14 mouse cellular contexts compared by ENCODE assay signal in the genomic region with DNA sequence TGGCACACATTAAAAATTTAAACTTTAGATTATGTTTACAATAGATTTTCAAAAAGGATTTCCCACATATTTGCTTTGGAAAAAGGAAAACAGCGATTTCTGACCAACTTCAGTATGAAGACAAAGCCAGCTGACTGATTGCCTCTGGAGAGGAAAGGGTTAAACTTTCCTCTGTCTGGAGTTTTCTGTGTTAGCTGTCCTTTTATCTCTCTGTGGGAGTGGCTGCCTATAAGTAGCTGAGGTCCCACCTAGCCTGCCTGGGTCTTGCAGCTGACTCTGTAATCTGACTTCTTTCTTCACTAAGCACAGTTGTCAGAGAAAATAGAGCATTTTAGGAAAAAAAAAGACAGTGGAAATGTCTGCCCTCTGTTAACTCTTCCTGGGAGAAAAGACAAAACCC. TPM values are rescaled to one million over a fixed set of nuclear protein-coding genes. Genes with fewer than 3 reads are reported as not detected.
DNase-seq lines count a peak whose midpoint lies in the region; ATAC-seq and TF ChIP-seq lines count a peak whose summit lies in the region.
"Had no signal": no experiment of that assay in that cellular context is flagged by ENCODE, and none has a peak within 500 bp of the region (broad histone marks: within the 10 kb centered on the region; RNA-seq: fewer than 3 reads in every experiment).

No protein-coding gene starts in this region.

- intact Hi-C loops in left cerebral cortex, postnatal 4 days (cut with DNase I), result no loop called here

- no peak for TF ChIP-seq EP300 in liver, embryonic 14.5 days (IDR thresholded peaks at IDR 0.05; ENCODE audit: low read depth)

- H3K27me3 ChIP-seq in kidney, embryonic 14.5 days (ENCODE audit: control insufficient read depth, insufficient read depth, low read length), result no peaks in the 10 kb centered on the region
- no peaks in the 10 kb centered on the region for H3K27me3 ChIP-seq in liver, embryonic 14.5 days (ENCODE audit: control insufficient read depth, insufficient read depth, low read length)

- WGBS in kidney, embryonic 14.5 days, result 45% methylated on average over 1 of the region's 1 CpGs
- 44% methylated on average over 1 of the region's 1 CpGs for WGBS in liver, embryonic 14.5 days (ENCODE audit: insufficient replicate concordance)

- H3K9me3 ChIP-seq in kidney, embryonic 14.5 days (ENCODE audit: control insufficient read depth, low read length), result no peaks in the 10 kb centered on the region
- no peaks in the 10 kb centered on the region for H3K9me3 ChIP-seq in liver, embryonic 14.5 days (ENCODE audit: control insufficient read depth, low read length)

- H3K9ac ChIP-seq in kidney, embryonic 14.5 days (ENCODE audit: low read depth, low read length), result no peak overlapping the region
- no peak overlapping the region for H3K9ac ChIP-seq in liver, embryonic 14.5 days (replicated peaks)

- no peak overlapping the region for H3K4me3 ChIP-seq in kidney, embryonic 14.5 days (ENCODE audit: low read length)
- no peak overlapping the region for H3K4me3 ChIP-seq in liver, embryonic 14.5 days (ENCODE audit: insufficient read depth in 1 of 2, low read depth in 2 of 2, low read length in 2 of 2)
- H3K4me3 ChIP-seq: erythroblast, embryonic 14.5 days had no signal

- H3K4me1 ChIP-seq in kidney, embryonic 14.5 days (ENCODE audit: control insufficient read depth, insufficient read depth, low read length), result 0 out of 2 replicates have a peak, but pooled peaks cover 2% of the 10 kb centered on the region
- H3K4me1 ChIP-seq in liver, embryonic 14.5 days (replicated peaks; ENCODE audit: control insufficient read depth in 2 of 2, insufficient read depth in 2 of 2, low read length in 1 of 2), result peaks cover 0 to 5% of the 10 kb centered on the region in 2 experiments; a peak in 1 of 4 replicates

- no peaks in the 10 kb centered on the region for H3K36me3 ChIP-seq in kidney, embryonic 14.5 days (ENCODE audit: control insufficient read depth, insufficient read depth, low read length)
- no peaks in the 10 kb centered on the region for H3K36me3 ChIP-seq in liver, embryonic 14.5 days (replicated peaks; ENCODE audit: control insufficient read depth, insufficient read depth, low read depth)
- H3K36me3 ChIP-seq: G1E had no signal

- TF ChIP-seq CTCF in liver, embryonic 14.5 days (IDR thresholded peaks at IDR 0.05; ENCODE audit: low read depth), result no peak

- H3K4me2 ChIP-seq in kidney, embryonic 14.5 days (replicated peaks; ENCODE audit: low read depth, low read length), result no peak overlapping the region
- H3K4me2 ChIP-seq in liver, embryonic 14.5 days (ENCODE audit: low read depth), result no peak overlapping the region

- no peak for DNase-seq in kidney, adult 8-10 months
- DNase-seq in ZHBTc4 (ENCODE audit: low read depth, low spot score), result peak; percentile 53
- peak; percentile 76 for DNase-seq in embryo, embryonic 10.5 days (ENCODE audit: low spot score)
- peak in 2 of 3 experiments; percentile 22 to 31 for DNase-seq in liver, embryonic 14.5 days (ENCODE audit: low read depth in 3 of 3, low spot score in 3 of 3)
- DNase-seq in urinary bladder, postnatal 14 days (ENCODE audit: low spot score), result no peak
- DNase-seq in left cerebral cortex, postnatal 4 days, result no peak
- DNase-seq: adrenal gland, adult 8-10 months; cerebellum, adult 8-10 months; kidney, postnatal 36 days had no signal

- ATAC-seq in kidney, embryonic 14.5 days (ENCODE audit: low FRiP score, low TSS enrichment), result peak; percentile 71; the same call in 1 of the 2 replicates
- ATAC-seq in liver, embryonic 14.5 days (ENCODE audit: insufficient read depth), result no peak

- no peak overlapping the region for H3K27ac ChIP-seq in kidney, embryonic 14.5 days (ENCODE audit: low read depth, low read length)
- no peak overlapping the region for H3K27ac ChIP-seq in liver, embryonic 14.5 days
- H3K27ac ChIP-seq: macrophage had no signal

RNA-seq across cellular contexts. Expression of a gene that starts 17.1 kb away (rescaled TPM):
- 14.8 and 27.0 TPM in 2 replicates for polyA plus RNA-seq in kidney, embryonic 14.5 days (2014; fragmentation: Nextera tagmentation; extraction: Ambion mirVana)
- 0.71 and 0.80 TPM in 2 replicates for polyA plus RNA-seq in liver, embryonic 14.5 days (2012; rRNA removed)
- polyA plus RNA-seq in liver, embryonic 14.5 days (2014; fragmentation: Nextera tagmentation; extraction: Ambion mirVana), result 0.19 and 0.44 TPM in 2 replicates
- total RNA-seq in left cerebral cortex, postnatal 4 days (2021), result 10 to 100 TPM in 1 of 2 experiments, 1 to 10 TPM in 1; 8.3 to 14.7 TPM
- total RNA-seq: granulocyte monocyte progenitor cell, adult 5-6 weeks had no signal
- polyA plus RNA-seq: G1E, macrophage had no signal

Comparison
In these comparisons a context has a peak if more than half of its experiments do, and no peak if none do; other contexts are left out.
1. DNase-seq: peak in ZHBTc4 (single experiment), embryo, embryonic 10.5 days (single experiment) and liver, embryonic 14.5 days (2 of 3); none in kidney, adult 8-10 months (0 of 2), urinary bladder, postnatal 14 days (single experiment) and left cerebral cortex, postnatal 4 days (single experiment).